Mouse (Mus musculus): ENCODE measurements around the gene Dpf1. TPM values are rescaled to one million over a fixed set of nuclear protein-coding genes. Genes with fewer than 3 reads are reported as not detected.

Gene Dpf1
- not detected for polyA plus RNA-seq (2017; shearing (Covaris generic))

GRCm38 (mm10) chr7:29303738-29304462 lies at the start of gene Dpf1:
Gene Dpf1, plus strand, starts transcription at chr7:29303951.

GRCm38 (mm10) chr7:29281201-29282073 lies 22.3 kb upstream of the Dpf1 start, which contains the start of gene Spint2:
Gene Spint2, minus strand, starts transcription at chr7:29281912.

GRCm38 (mm10) chr7:29288942-29289638 lies 14.7 kb upstream of the Dpf1 start, which contains the start of gene Ppp1r14a:
Gene Ppp1r14a, plus strand, starts transcription at chr7:29289308.

Other genes starting within 250 kb of the Dpf1 start
- 0.06 TPM for gene Ryr1, start 178.8 kb upstream of the Dpf1 start, polyA plus RNA-seq (2017; shearing (Covaris generic))
- 0.73 TPM for gene Rasgrp4, start 169.1 kb upstream of the Dpf1 start, polyA plus RNA-seq (2017; shearing (Covaris generic))
- 8.6 TPM for gene Fam98c, start 147.7 kb upstream of the Dpf1 start, polyA plus RNA-seq (2017; shearing (Covaris generic))
- 0.25 TPM for gene Ggn, start 133.7 kb upstream of the Dpf1 start, polyA plus RNA-seq (2017; shearing (Covaris generic))
- 0.19 TPM for gene Spred3, start 133.5 kb upstream of the Dpf1 start, polyA plus RNA-seq (2017; shearing (Covaris generic))
- 239 TPM for gene Psmd8, start 123.2 kb upstream of the Dpf1 start, polyA plus RNA-seq (2017; shearing (Covaris generic))
- 1.0 TPM for gene Catsperg1, start 89.9 kb upstream of the Dpf1 start, polyA plus RNA-seq (2017; shearing (Covaris generic))
- gene Kcnk6, start 71.4 kb upstream of the Dpf1 start, polyA plus RNA-seq (2017; shearing (Covaris generic)): 1.0 TPM
- 75.7 TPM for gene Yif1b, start 65.6 kb upstream of the Dpf1 start, polyA plus RNA-seq (2017; shearing (Covaris generic))
- 2.2 TPM for gene 2200002D01Rik, start 55.5 kb upstream of the Dpf1 start, polyA plus RNA-seq (2017; shearing (Covaris generic))
- 49.7 TPM for gene Spint2, start 22.0 kb upstream of the Dpf1 start, polyA plus RNA-seq (2017; shearing (Covaris generic))
- gene Ppp1r14a, start 14.6 kb upstream of the Dpf1 start, polyA plus RNA-seq (2017; shearing (Covaris generic)): not detected
- gene Sipa1l3, start 214.7 kb downstream of the Dpf1 start, polyA plus RNA-seq (2017; shearing (Covaris generic)): 6.2 TPM

All from CD4-positive, CD25-positive, alpha-beta regulatory T cell, adult 9 weeks (primary cell).